Mouse (Mus musculus): ENCODE results near the gene Vta1.

- TF ChIP-seq CTCF (IDR thresholded peaks at IDR 0.05; ENCODE audit: low read depth) (no peak), EP300 (IDR thresholded peaks at IDR 0.05; ENCODE audit: low read depth) (no peak)
Measured at GRCm38 (mm10) chr10:14703830-14704420, 1.4 kb downstream of the Vta1 start.

Data from heart, postnatal 0 days (tissue).